Mouse (Mus musculus): ENCODE results near the gene Pnp. TPM values are rescaled to one million over a fixed set of nuclear protein-coding genes. Genes with fewer than 3 reads are reported as not detected.

Pnp gene
- total and polyA plus RNA-seq, 3 experiments = 80.0 to 118 (median 99.3) TPM

DNA sequence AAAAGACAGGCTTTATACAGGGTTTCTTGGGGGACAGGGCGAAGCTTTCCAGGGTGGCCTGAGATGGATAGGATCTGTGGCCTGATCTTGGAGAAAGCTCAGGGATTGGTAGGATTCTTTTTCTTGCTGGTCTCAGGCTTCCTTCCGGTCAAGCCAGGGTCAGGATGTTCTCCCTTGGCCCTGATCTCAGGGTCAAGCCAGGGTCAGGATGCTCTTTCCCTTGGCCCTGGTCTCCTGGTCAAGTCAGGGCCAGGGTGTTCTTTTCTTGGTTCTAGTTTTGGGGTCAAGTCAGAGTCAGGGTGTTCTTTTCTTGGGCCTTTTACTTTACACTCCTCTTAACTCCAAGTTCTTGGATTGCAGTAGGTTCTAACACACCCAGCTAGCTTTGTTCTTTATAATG lies 56.8 kb downstream of the Pnp start:
- Histone ChIP-seq H3K9me3 (replicated peaks; ENCODE audit: low read length) (peaks cover 5% of the 10 kb centered on the region), H3K4me1 (ENCODE audit: control insufficient read depth in 1 of 2, insufficient read depth in 2 of 2) (peaks cover 0 to 11% of the 10 kb centered on the region in 2 experiments; a peak in 2 of 4 replicates), H3K27ac (ENCODE audit: insufficient read depth, low read depth) (no peak overlapping the region), H3K27me3 (replicated peaks) (no peaks in the 10 kb centered on the region), H3K36me3 (replicated peaks in 1 of 2; ENCODE audit: control insufficient read depth in 1 of 2, insufficient read depth in 1 of 2, low read length in 1 of 2) (no peaks in the 10 kb centered on the region), H3K9ac (ENCODE audit: insufficient read depth, low read depth) (no peak overlapping the region), H3K4me2 (ENCODE audit: insufficient read depth, low read depth, poor library complexity, severe bottlenecking) (no peak overlapping the region), H3K4me3 (replicated peaks in 1 of 3; ENCODE audit: low read depth in 2 of 3, low read length in 2 of 3, poor library complexity in 1 of 3) (no peak overlapping the region), H3K79me2 (replicated peaks; ENCODE audit: control insufficient read depth, extremely low read depth, insufficient read depth, poor library complexity, severe bottlenecking) (no peaks in the 10 kb centered on the region)
- no peak for DNase-seq (ENCODE audit: extremely low read depth)
- dilution Hi-C loops (cut with MboI; ENCODE audit: extremely low pct_ligation_motif_present, extremely low pct_unique_long_range_greater_than_20kb, low sequenced_read_pairs) (no loop called here), in situ Hi-C loops (cut with MboI; ENCODE audit: low pct_ligation_motif_present, low pct_unique_long_range_greater_than_20kb, low sequenced_read_pairs) (no loop called here)
- TF ChIP-seq BHLHE40 (IDR thresholded peaks at IDR 0.05; ENCODE audit: low read depth, low read length) (no peak), SIN3A (IDR thresholded peaks at IDR 0.05; ENCODE audit: low read length) (no peak), EP300 (IDR thresholded peaks at IDR 0.05; ENCODE audit: low read length) (no peak), TBP (conservative IDR thresholded peaks at IDR 0.05; ENCODE audit: low read depth, low read length) (no peak), MAX (IDR thresholded peaks at IDR 0.05; ENCODE audit: low read length) (no peak)

GRCm38 (mm10) chr14:50991037-50991436 lies 60.2 kb downstream of the Pnp start:
- H3K9ac ChIP-seq (ENCODE audit: insufficient read depth, low read depth) = no peak overlapping the region; the same call in 1 of the 2 replicates
- dilution Hi-C loops (cut with MboI; ENCODE audit: extremely low pct_ligation_motif_present, extremely low pct_unique_long_range_greater_than_20kb, low sequenced_read_pairs) (no loop called here), in situ Hi-C loops (cut with MboI; ENCODE audit: low pct_ligation_motif_present, low pct_unique_long_range_greater_than_20kb, low sequenced_read_pairs) (no loop called here)
- H3K27me3 ChIP-seq (replicated peaks) = no peaks in the 10 kb centered on the region
- H3K36me3 ChIP-seq (replicated peaks in 1 of 2; ENCODE audit: control insufficient read depth in 1 of 2, insufficient read depth in 1 of 2, low read length in 1 of 2) = no peaks in the 10 kb centered on the region
- peak; percentile 41 for DNase-seq (ENCODE audit: extremely low read depth)
- TF ChIP-seq NELFE (IDR thresholded peaks at IDR 0.05; ENCODE audit: low read depth, low read length) = no peak
- TF ChIP-seq CHD2 (IDR thresholded peaks at IDR 0.05; ENCODE audit: low read length) = no peak
- TF ChIP-seq BHLHE40 (IDR thresholded peaks at IDR 0.05; ENCODE audit: low read depth, low read length) = peak; percentile 70
- TF ChIP-seq TBP (conservative IDR thresholded peaks at IDR 0.05; ENCODE audit: low read depth, low read length) = 0 out of 2 replicates have a peak, but pooled peaks have one; percentile 12
- peak; percentile 41; the same call in 1 of the 2 replicates for TF ChIP-seq EP300 (IDR thresholded peaks at IDR 0.05; ENCODE audit: low read length)
- TF ChIP-seq USF2 (conservative IDR thresholded peaks at IDR 0.05; ENCODE audit: low read depth, low read length) = peak; percentile 70
- no peak for TF ChIP-seq UBTF (IDR thresholded peaks at IDR 0.05; ENCODE audit: low read depth, low read length)
- TF ChIP-seq ETS1 (conservative IDR thresholded peaks at IDR 0.05; ENCODE audit: low read depth, low read length) = peak; percentile 82
- TF ChIP-seq POLR2AphosphoS2 (IDR thresholded peaks at IDR 0.05; ENCODE audit: low read depth, low read length) = no peak
- no peak; the same call in 1 of the 2 replicates for TF ChIP-seq TCF12 (IDR thresholded peaks at IDR 0.05; ENCODE audit: low read depth, low read length)
- TF ChIP-seq MEF2A (IDR thresholded peaks at IDR 0.05; ENCODE audit: borderline replicate concordance, low read depth, low read length) = no peak
- peak; percentile 91 for TF ChIP-seq IRF4 (IDR thresholded peaks at IDR 0.05; ENCODE audit: low read depth, low read length)
- no peak for TF ChIP-seq MAFK (IDR thresholded peaks at IDR 0.05; ENCODE audit: insufficient replicate concordance, low read length)
- TF ChIP-seq USF1 (IDR thresholded peaks at IDR 0.05; ENCODE audit: low read depth, low read length) = peak; percentile 75
- no peak for TF ChIP-seq CTCF (conservative IDR thresholded peaks at IDR 0.05 in 1 of 2, IDR thresholded peaks at IDR 0.05 in 1 of 2; ENCODE audit: low read depth in 2 of 2, low read length in 2 of 2)
- H3K4me1 ChIP-seq (ENCODE audit: control insufficient read depth in 1 of 2, insufficient read depth in 2 of 2) = peaks cover 0 to 11% of the 10 kb centered on the region in 2 experiments; a peak in 2 of 4 replicates
- H3K4me3 ChIP-seq (replicated peaks in 1 of 3; ENCODE audit: low read depth in 2 of 3, low read length in 2 of 3, poor library complexity in 1 of 3) = no peak overlapping the region
- H3K27ac ChIP-seq (ENCODE audit: insufficient read depth, low read depth) = no peak overlapping the region
- no peaks in the 10 kb centered on the region for H3K79me2 ChIP-seq (replicated peaks; ENCODE audit: control insufficient read depth, extremely low read depth, insufficient read depth, poor library complexity, severe bottlenecking)
- no peak overlapping the region for H3K4me2 ChIP-seq (ENCODE audit: insufficient read depth, low read depth, poor library complexity, severe bottlenecking)
- H3K9me3 ChIP-seq (replicated peaks; ENCODE audit: low read length) = no peaks in the 10 kb centered on the region
